Mouse (Mus musculus) heart, embryonic 14.5 days (tissue): ENCODE data around the gene Ugt1a10. TPM values are rescaled to one million over a fixed set of nuclear protein-coding genes. Genes with fewer than 3 reads are reported as not detected.

Experiments
- ATAC-seq: fragments of 200-750 bp; cut with Nextera tagmentation; 2 replicates; pipeline ENCODE4 v1.8.0; 2017; ENCODE audit warnings: low read depth, moderate TSS enrichment; ENCODE audit not compliant: insufficient number of reproducible peaks, insufficient read depth, low FRiP score
- H3K27ac ChIP-seq, 2 experiments: fragments of 200-500 bp in 1 of 2; fragments of 300-500 bp in 1 of 2; sonication (generic) in 1 of 2; replicated peaks in 1 of 2; 2 replicates each; pipeline ENCODE4 v1.5.1; 2012 to 2014; ENCODE audit warnings: low read depth in 2 of 2, low read length in 2 of 2, control low read depth in 1 of 2, mild to moderate bottlenecking in 1 of 2, mixed read lengths in 1 of 2; ENCODE audit not compliant: control insufficient read depth in 1 of 2, insufficient read depth in 1 of 2
- H3K27me3 ChIP-seq: fragments of 300-500 bp; sonication (generic); 2 replicates; pipeline ENCODE4 v1.6.1; 2014; ENCODE audit warnings: mild to moderate bottlenecking, low read length, control low read depth; ENCODE audit not compliant: control insufficient read depth, insufficient read depth
- H3K36me3 ChIP-seq: fragments of 300-500 bp; sonication (generic); 2 replicates; pipeline ENCODE4 v1.6.1; 2014; ENCODE audit warnings: mild to moderate bottlenecking, control low read depth, low read length, mixed read lengths; ENCODE audit not compliant: control insufficient read depth, insufficient read depth
- H3K4me1 ChIP-seq, 2 experiments: fragments of 200-500 bp in 1 of 2; fragments of 300-500 bp in 1 of 2; sonication (generic) in 1 of 2; 2 replicates each; pipeline ENCODE4 v1.6.1; 2012 to 2014; ENCODE audit warnings: low read length in 2 of 2, control low read depth in 1 of 2, mixed read lengths in 1 of 2; ENCODE audit not compliant: control insufficient read depth in 2 of 2, insufficient read depth in 2 of 2
- H3K4me2 ChIP-seq: fragments of 300-500 bp; sonication (generic); 2 replicates; pipeline ENCODE4 v1.6.1; 2014; ENCODE audit warnings: mild to moderate bottlenecking, low read length
- H3K4me3 ChIP-seq, 2 experiments: fragments of 200-500 bp in 1 of 2; fragments of 300-500 bp in 1 of 2; sonication (generic) in 1 of 2; 2 replicates each; pipeline ENCODE4 v1.5.1; 2012 to 2014; ENCODE audit warnings: low read length in 2 of 2, mild to moderate bottlenecking in 2 of 2, control low read depth in 1 of 2, low read depth in 1 of 2, moderate library complexity in 1 of 2; ENCODE audit not compliant: control insufficient read depth in 1 of 2, insufficient read depth in 1 of 2
- H3K9ac ChIP-seq: fragments of 300-500 bp; sonication (generic); 2 replicates; pipeline ENCODE4 v1.6.1; 2014; ENCODE audit warnings: mild to moderate bottlenecking, low read length
- H3K9me3 ChIP-seq: fragments of 300-500 bp; sonication (generic); 2 replicates; pipeline ENCODE4 v1.6.1; 2016; ENCODE audit warnings: low read length, control low read depth; ENCODE audit not compliant: control insufficient read depth
- whole genome bisulfite sequencing: fragments of 180-500 bp; shearing (Covaris S2); extraction: QIAGEN DNeasy Blood & Tissue Kit; methylation state at CpG from one replicate; pipeline ENCODE4 v1.1.7; 2014; 5-methylcytosine and 5-hydroxymethylcytosine counted together
- polyA plus RNA-seq: library from polyadenylated mRNA; unstranded; fragments of >200 nt; fragmentation: Nextera tagmentation; extraction: Ambion mirVana; gene quantifications from 2 replicates; pipeline ENCODE4 v1.2.1, GENCODE M21; 2014

Gene Ugt1a10
- polyA plus RNA-seq, 1 experiment from 2014 or later: not detected

GRCm38 (mm10) chr1:88216551-88216950 lies 161.4 kb downstream of the Ugt1a10 start:
- WGBS: 53% methylated on average over 2 of the region's 2 CpGs
- no peak overlapping the region for H3K9ac ChIP-seq
- ATAC-seq: no peak
- H3K9me3 ChIP-seq: peaks cover 44% of the 10 kb centered on the region
- H3K27me3 ChIP-seq: no peaks in the 10 kb centered on the region
- no peak overlapping the region for H3K27ac ChIP-seq
- H3K4me3 ChIP-seq: no peak overlapping the region
- no peak overlapping the region for H3K4me2 ChIP-seq
- no peaks in the 10 kb centered on the region for H3K36me3 ChIP-seq
- no peaks in the 10 kb centered on the region for H3K4me1 ChIP-seq

GRCm38 (mm10) chr1:88217144-88217543 lies 162.0 kb downstream of the Ugt1a10 start:
- ATAC-seq: no peak
- H3K9ac ChIP-seq: no peak overlapping the region
- 52% methylated on average over 2 of the region's 2 CpGs for WGBS
- no peak overlapping the region for H3K27ac ChIP-seq
- H3K4me1 ChIP-seq: no peaks in the 10 kb centered on the region
- H3K27me3 ChIP-seq: no peaks in the 10 kb centered on the region
- H3K4me3 ChIP-seq: no peak overlapping the region
- H3K4me2 ChIP-seq: no peak overlapping the region
- H3K9me3 ChIP-seq: peaks cover 40% of the 10 kb centered on the region
- H3K36me3 ChIP-seq: no peaks in the 10 kb centered on the region

- no peaks in the 10 kb centered on the region for H3K27me3 ChIP-seq
- no peak overlapping the region for H3K4me3 ChIP-seq
- no peak overlapping the region for H3K27ac ChIP-seq
- no peak for ATAC-seq
- H3K4me2 ChIP-seq: no peak overlapping the region
- WGBS: 34% methylated on average over 3 of the region's 3 CpGs
- H3K9me3 ChIP-seq: peaks cover 37% of the 10 kb centered on the region
- no peak overlapping the region for H3K9ac ChIP-seq
- H3K4me1 ChIP-seq: no peaks in the 10 kb centered on the region
- H3K36me3 ChIP-seq: no peaks in the 10 kb centered on the region
Observed at GRCm38 (mm10) chr1:88217576-88217975, 162.4 kb downstream of the Ugt1a10 start.

GRCm38 (mm10) chr1:88218051-88218450 lies 162.9 kb downstream of the Ugt1a10 start:
- WGBS: 67% methylated on average over 9 of the region's 9 CpGs
- ATAC-seq: no peak
- H3K27ac ChIP-seq: no peak overlapping the region

GRCm38 (mm10) chr1:88218591-88218990 lies 163.4 kb downstream of the Ugt1a10 start:
- no peaks in the 10 kb centered on the region for H3K4me1 ChIP-seq
- 43% methylated on average over 4 of the region's 4 CpGs for WGBS
- no peak overlapping the region for H3K27ac ChIP-seq
- no peak overlapping the region for H3K4me2 ChIP-seq
- peaks cover 27% of the 10 kb centered on the region for H3K9me3 ChIP-seq
- no peak for ATAC-seq
- no peak overlapping the region for H3K9ac ChIP-seq
- no peaks in the 10 kb centered on the region for H3K27me3 ChIP-seq
- no peak overlapping the region for H3K4me3 ChIP-seq
- no peaks in the 10 kb centered on the region for H3K36me3 ChIP-seq

More at GRCm38 (mm10) chr1:88218051-88218450, 162.9 kb downstream of the Ugt1a10 start:
- Histone ChIP-seq H3K36me3 (no peaks in the 10 kb centered on the region), H3K4me3 (no peak overlapping the region), H3K4me2 (no peak overlapping the region), H3K4me1 (no peaks in the 10 kb centered on the region), H3K9me3 (peaks cover 33% of the 10 kb centered on the region), H3K9ac (no peak overlapping the region), H3K27me3 (no peaks in the 10 kb centered on the region)

GRCm38 (mm10) chr1:88219054-88219453 lies 163.9 kb downstream of the Ugt1a10 start:
- H3K9ac ChIP-seq: no peak overlapping the region
- H3K4me1 ChIP-seq: no peaks in the 10 kb centered on the region
- no peak overlapping the region for H3K4me2 ChIP-seq
- H3K9me3 ChIP-seq: peaks cover 23% of the 10 kb centered on the region
- 22% methylated on average over 1 of the region's 1 CpGs for WGBS
- H3K27me3 ChIP-seq: no peaks in the 10 kb centered on the region
- ATAC-seq: no peak
- H3K27ac ChIP-seq: no peak overlapping the region
- no peaks in the 10 kb centered on the region for H3K36me3 ChIP-seq
- H3K4me3 ChIP-seq: no peak overlapping the region

- no peaks in the 10 kb centered on the region for H3K4me1 ChIP-seq
- no peaks in the 10 kb centered on the region for H3K36me3 ChIP-seq
- H3K4me3 ChIP-seq: no peak overlapping the region
- no peaks in the 10 kb centered on the region for H3K27me3 ChIP-seq
- H3K4me2 ChIP-seq: no peak overlapping the region
- ATAC-seq: no peak
- no peak overlapping the region for H3K9ac ChIP-seq
- peaks cover 14% of the 10 kb centered on the region for H3K9me3 ChIP-seq
- H3K27ac ChIP-seq: no peak overlapping the region
Observed at GRCm38 (mm10) chr1:88220336-88220735, 165.1 kb downstream of the Ugt1a10 start.

- H3K9ac ChIP-seq: no peak overlapping the region
- no peaks in the 10 kb centered on the region for H3K36me3 ChIP-seq
- H3K4me3 ChIP-seq: no peak overlapping the region
- no peaks in the 10 kb centered on the region for H3K27me3 ChIP-seq
- WGBS: 39% methylated on average over 2 of the region's 2 CpGs
- no peak for ATAC-seq
- H3K9me3 ChIP-seq: peaks cover 23% of the 10 kb centered on the region
- H3K4me1 ChIP-seq: no peaks in the 10 kb centered on the region
- H3K27ac ChIP-seq: no peak overlapping the region
- H3K4me2 ChIP-seq: no peak overlapping the region
Observed at GRCm38 (mm10) chr1:88222216-88222615, 167.0 kb downstream of the Ugt1a10 start.
